Mouse (Mus musculus) spleen, postnatal 10 days (tissue): Measurements from ENCODE around the gene Slc16a10.
A peak's percentile ranks its signal among the peaks of the same experiment; 100 is the strongest.

Source experiments
- DNase-seq, 2 experiments: peaks; one replicate each; pipeline ENCODE4 v3.0.0; 2021 to 2022; ENCODE audit warnings: low spot score in 2 of 2

Slc16a10 gene

GRCm38 (mm10) chr10:40068595-40068994 is 73.5 kb downstream of the Slc16a10 start:
- DNase-seq, result peak in 1 of 2 experiments; percentile 4

GRCm38 (mm10) chr10:40067529-40067928 is 74.5 kb downstream of the Slc16a10 start:
- DNase-seq, result no peak

DNA sequence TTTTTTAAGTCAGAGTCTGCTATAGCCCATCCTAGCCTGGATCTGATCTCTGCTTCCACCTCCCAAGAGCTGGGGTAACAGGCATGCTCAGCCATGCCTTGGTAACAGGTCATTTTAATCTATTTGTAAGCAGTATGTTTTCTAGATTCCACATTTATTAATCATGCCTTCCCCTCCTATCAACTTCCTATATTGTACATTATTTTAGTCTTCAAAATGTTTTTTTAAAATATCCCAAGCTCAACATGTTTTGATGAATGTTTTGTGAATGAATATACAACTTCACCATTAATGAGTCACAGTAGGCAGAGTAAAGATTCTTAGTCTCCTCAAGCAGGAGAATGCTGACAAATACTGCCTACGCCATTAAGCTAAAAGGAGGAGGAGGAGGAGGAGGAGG is 75.0 kb downstream of the Slc16a10 start:
- no peak for DNase-seq

DNA sequence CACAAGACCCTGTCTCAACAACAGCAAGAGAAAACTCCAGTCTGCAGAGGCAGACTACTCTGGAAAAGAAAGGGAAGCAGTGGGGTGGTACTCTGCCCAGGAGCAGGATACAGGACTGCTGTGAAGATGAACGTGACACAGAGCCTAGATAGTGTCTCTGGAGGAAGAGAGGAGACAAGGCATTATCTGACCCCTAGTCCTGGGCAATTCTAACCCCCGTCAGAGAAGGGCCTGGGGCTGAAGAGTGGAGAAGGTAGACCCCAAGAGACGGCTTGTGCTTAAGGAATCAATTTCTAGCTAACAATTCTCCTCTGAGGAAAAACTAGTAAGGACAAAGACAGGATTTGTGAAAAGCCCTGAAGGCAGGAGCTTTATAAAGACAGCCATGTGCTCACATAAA is 76.7 kb downstream of the Slc16a10 start:
- DNase-seq, result peak in 1 of 2 experiments; percentile 3

- DNase-seq, result peak in 1 of 2 experiments; percentile 3
Measured at GRCm38 (mm10) chr10:40063291-40063890, 78.7 kb downstream of the Slc16a10 start.

GRCm38 (mm10) chr10:40062812-40063211 is 79.2 kb downstream of the Slc16a10 start:
- DNase-seq, result no peak

DNA sequence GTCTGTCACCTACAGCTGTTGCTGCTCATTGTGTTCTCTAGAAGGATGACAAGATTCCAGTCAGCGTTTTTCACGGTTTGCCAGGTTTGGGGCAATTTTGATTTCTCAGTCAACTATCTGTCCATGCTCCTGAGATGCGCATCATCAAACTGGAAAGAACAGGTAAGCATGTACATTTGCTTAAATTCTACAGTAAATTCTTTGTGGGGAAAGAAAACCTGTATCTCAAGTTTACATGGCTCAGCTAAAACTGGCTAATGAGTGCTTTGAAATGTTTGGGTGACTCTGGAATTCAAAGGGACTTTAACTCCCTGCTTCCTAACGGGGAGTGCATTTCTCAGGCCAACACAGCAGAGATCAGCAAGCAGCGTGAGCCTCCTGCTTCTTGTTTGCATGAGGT is 80.1 kb downstream of the Slc16a10 start:
- DNase-seq, result no peak

DNA sequence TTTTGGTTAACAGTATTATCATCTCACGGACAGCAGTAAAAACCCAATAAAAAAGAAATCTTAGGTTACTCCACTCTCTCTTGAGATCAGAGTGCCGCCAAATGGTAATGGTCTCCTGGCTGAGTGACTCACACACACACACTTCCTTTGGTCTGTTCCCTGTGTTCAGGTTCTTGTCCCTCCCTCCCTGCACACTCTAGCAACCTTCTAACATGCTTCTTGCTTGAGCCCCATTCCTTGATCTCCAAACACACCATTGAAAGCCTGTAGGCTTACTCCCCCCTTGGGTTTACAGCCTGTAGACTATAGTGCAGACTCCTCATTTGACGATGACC is 83.3 kb downstream of the Slc16a10 start:
- DNase-seq, result peak in 1 of 2 experiments; percentile 3

DNA sequence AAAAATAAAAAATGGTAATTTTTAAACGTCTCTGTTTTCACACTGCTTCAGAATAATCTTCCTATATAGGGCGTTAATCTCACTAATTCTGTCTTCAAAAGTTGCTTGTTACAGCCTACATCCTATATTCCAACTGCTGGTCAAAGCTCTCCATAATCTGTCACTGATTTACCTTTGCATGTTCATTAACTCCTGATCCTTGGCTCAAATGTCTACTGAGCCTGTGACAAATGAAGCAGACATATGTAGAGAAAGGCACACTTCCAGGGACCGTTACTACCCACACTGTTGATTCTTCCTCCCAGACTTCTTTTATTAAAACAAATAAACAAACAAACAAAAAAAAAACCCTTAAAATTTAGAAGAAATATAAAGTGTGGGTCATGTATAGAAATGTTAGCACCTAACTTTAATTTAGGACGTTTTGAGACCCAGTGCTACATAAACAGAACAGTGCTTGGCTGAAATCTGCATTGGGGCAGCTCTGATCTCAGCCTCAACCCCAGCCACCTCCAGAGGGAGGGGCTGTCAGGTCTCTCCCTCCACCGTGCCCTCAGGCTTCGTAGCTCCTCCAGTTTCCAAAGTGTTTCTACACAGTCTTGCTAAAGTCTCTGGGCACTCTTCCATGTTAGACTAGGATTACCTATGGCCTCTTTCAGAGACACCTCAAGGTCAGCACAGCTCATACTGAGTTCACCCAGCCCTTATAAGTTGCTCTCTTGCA is 83.8 kb downstream of the Slc16a10 start:
- peak in 1 of 2 experiments; percentile 2 for DNase-seq

DNA sequence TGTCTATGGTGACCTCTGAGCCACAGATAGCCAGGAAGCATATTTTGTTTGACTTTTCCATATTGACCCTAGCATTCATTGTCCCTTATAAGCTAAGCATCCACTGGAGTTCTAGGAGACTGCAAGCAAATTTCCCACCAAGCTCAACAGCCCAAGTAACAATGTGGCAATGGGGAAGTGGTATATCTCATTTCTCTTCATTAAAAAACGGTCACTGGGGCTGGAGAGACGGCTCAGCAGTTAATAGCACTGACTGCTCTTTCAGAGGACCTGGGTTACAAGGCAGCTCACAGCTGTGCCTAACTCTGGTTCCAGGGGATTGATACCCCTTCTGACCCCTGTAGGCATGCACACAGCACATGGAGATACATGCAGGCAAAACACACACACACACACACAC is 84.4 kb downstream of the Slc16a10 start:
- peak in 1 of 2 experiments; percentile 1 for DNase-seq

DNA sequence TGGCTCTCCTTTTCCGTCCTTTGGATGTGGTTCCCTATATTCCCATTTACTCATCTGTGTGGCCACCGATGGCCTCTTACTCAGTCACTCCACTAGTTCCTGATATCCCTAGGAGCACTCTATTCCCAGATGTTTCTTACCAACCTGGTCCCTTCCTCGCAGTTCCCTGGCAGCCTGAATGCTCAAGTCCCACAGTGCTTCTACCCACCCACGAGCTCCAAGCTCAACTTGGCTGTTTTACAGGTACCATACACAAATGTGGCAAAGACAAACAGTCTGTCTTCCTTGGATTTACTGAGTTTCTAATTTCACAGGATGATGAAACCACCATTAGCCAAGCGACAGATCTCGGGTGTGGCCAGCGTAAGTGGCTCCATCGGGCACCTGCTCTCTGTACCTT is 87.6 kb downstream of the Slc16a10 start:
- DNase-seq, result no peak

GRCm38 (mm10) chr10:40053896-40054295 is 88.2 kb downstream of the Slc16a10 start:
- DNase-seq, result peak in 1 of 2 experiments; percentile 4

DNA sequence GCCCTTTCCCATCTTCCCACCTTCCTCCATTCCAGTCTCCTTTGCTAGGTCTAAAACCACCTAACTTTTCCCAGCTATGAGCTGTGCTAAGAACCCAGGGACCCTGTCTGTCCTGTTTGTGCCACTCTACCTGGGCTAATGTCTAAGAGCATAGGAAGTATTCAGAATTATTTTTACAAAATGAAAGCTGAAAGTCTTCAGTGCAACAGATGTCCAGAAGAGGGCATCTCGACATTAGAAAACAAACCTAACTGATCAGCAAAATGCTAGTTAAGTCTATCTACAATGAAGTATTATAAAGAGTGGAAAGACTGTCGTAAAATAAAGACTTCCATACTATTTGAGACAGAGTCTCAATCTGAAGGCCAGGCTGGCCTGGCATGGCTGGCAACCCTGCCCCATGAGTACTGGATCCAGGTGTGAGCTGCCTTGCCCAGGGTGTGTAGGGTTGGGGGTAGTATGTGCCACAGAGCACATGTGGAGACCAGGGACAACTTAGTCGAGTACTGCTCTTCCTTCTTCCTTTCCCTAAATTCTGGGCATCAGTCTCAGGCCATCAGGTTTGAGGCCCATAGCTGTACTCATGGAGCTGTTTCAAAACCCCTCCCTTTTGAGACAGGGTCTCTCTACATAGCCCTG is 88.7 kb downstream of the Slc16a10 start:
- peak in 1 of 2 experiments; percentile 7 for DNase-seq

DNA sequence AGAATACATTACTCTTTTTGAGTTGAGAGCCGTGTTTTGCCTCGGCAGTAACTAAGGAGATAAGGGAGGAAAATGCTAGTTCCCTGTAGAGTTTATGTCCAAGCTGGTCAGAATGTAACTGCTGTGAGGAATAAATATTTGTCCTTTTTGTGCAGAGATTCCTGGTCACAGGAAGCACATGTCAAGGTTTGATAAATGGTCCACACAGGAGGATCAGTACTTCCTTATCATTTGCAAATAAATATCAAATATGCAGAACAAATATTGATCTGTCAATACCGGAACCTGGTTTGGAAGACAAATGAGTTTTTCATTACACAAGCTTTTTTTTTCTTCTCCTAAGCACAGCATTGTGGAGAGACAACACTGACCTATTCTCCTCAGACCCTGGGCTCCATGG is 90.1 kb downstream of the Slc16a10 start:
- DNase-seq, result no peak

- peak in 1 of 2 experiments; percentile 1 for DNase-seq
Measured at GRCm38 (mm10) chr10:40050763-40051162, 91.3 kb downstream of the Slc16a10 start.

DNA sequence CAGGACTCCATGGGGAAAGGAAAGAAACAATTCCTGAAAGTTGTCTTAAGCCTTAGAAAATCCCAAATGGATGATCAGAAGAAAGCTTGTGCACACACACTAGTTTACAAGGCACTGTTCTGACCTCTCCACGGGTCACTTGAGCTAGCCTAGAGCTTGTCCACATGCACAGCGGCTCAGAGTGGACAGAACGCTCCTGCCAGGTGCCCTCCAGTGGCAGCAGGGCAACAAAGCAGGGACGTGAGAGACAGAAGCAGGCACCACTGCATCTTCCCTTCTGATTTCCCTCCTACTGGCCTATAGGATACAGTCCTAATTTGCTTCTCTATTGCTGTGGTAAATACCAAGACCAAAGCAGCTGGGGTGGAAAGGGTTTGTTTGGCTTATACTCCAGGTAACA is 100.7 kb downstream of the Slc16a10 start:
- DNase-seq, result no peak

DNA sequence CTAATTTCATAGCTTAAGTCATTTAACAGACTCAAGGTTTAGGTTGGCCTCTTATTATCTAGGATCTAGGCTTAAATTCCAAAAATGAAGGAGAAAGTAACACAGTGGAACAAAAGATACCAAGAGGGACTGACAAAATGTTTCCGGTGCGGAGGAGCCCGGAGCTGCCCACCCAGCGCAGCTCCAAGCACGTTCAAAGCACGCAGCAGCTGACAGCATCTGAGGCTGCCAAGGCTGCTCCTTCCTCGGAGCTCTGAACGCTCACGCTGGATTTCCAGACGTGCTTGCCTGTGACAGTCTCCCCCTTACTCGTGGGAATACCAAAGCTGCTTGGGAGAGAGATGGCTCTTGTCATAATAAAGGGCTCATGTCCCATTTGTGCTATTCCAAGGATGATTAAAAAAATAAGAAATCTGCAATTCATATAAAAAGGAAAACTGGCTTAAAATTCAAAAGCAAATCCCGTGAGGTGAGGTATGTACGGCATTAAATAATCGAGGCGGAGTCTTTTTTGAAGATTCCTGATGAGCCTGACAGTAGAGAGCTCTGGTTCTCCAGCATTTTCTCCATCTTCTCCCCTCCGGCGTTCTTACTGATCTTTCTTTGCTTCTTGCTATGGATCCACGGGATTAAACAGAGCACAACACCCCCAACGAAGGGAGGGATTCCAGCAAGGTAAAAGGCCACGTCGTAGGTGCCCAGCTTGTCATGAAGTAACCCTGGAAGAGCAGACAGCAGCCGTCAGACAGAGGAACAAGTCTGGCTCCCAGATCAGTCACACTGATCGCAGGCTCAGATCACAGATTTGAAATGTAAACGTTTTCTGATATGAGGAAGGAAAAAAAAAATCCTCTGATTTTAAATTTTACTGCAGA is 105.1 kb downstream of the Slc16a10 start:
- peak in 1 of 2 experiments; percentile 1 for DNase-seq

- DNase-seq, result peak in 1 of 2 experiments; percentile 3
Measured at GRCm38 (mm10) chr10:40034956-40035355, 107.1 kb downstream of the Slc16a10 start.

DNA sequence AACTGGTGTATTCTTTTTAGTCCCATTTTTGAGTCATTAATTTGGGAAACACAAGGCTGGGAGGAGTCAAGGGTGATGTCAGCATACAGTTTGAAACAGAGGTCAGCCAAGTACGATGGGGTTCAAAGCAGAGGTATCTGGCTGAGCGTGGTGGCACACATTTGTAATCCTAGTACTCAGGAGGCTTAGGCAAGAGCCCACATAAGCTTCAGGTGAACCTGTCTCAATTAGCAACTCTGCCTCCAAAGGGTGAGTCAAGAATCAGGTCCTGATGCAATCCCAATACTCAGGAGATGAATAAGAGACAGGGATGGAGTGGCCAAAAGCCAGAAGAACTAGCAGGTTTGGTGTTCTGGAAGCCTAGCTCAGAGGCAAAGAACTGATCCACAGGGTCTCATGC is 109.2 kb downstream of the Slc16a10 start:
- DNase-seq, result peak in 1 of 2 experiments; percentile 1

DNA sequence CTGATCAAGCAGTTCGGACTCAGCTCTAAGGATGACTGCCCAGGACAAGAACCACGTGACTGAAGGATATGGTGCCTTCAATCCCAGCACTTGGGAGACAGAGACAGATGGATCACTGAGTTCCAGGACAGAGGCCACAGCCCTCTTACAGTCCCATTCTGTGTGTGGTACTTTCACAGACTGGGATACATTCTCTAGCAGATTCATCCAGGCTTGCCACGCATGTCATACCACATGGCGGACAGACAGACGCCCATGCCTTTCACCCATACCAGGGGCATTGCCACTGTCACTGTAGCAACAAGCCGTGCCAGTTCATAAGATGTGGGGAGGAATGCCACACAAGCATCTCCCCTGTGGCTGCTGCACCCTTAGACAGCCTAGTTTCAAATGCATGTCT is 111.3 kb downstream of the Slc16a10 start:
- DNase-seq, result no peak

GRCm38 (mm10) chr10:40029610-40030009 is 112.4 kb downstream of the Slc16a10 start:
- DNase-seq, result no peak

DNA sequence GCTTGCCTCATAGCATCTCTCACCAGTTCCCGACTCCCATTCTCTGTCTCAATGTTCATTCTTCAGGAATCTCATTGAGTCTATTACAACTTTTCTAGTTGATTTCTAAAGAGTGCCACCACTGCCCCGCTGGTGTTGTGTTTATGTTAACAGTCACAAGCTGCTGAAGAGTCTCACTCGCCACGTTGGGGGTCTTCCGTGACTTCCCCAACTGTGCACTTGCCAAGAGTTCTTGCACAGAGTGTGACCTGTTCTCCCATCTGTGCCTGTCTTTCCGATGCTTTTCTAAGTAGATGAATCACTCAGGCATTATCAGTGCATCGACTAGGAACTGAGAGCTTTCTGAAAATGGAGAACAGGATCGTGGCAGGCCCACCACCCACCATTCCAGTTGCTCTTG is 114.0 kb downstream of the Slc16a10 start:
- DNase-seq, result no peak
